Mouse (Mus musculus): ENCODE data around the gene Slc3a1.

Gene Slc3a1

DNA sequence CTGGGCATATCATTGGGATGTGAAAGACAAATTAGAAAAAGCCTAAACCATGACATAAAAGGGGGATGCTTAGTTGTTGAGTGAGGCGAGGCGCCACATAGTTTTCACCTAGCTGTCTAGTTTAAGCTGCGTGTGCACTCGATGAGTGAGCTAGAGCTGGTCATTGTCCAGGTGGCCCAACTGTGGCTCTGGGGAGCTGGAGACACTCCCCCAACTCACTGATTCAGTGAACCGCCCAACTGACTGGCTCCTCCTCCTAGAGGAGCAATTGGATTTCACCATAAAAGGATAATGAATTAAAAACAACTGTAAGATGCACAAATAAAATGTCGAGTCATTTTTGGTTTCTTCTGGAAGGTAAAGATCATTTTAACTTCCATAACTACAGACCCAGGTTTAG is 60.8 kb downstream of the Slc3a1 start:
- in situ Hi-C loops (cut with MboI, MseI): no loop called here

DNA sequence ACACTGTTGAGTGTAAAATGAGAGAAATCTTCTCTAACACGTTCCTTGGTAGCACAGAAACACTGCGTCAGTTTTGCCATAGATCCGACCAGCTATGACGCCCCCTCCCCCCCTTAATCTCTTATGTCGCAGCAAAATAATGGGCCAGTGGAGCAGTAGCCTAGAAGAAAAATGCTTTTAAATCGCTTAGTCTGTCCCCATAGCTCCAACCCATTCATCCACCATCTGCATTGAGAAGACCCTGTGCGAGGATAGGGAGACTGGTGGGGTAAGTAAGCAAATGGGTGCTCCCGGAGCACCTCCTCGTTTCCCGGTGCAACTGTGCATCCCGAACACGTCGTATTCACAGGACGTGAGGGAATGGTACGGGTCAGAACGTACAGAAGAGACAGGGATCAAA is 61.4 kb downstream of the Slc3a1 start:
- in situ Hi-C loops (cut with MboI, MseI): loop anchor here (10.0 kb wide), 2 partner anchors 245 to 1815 kb away; no protein-coding TSS in a partner anchor

DNA sequence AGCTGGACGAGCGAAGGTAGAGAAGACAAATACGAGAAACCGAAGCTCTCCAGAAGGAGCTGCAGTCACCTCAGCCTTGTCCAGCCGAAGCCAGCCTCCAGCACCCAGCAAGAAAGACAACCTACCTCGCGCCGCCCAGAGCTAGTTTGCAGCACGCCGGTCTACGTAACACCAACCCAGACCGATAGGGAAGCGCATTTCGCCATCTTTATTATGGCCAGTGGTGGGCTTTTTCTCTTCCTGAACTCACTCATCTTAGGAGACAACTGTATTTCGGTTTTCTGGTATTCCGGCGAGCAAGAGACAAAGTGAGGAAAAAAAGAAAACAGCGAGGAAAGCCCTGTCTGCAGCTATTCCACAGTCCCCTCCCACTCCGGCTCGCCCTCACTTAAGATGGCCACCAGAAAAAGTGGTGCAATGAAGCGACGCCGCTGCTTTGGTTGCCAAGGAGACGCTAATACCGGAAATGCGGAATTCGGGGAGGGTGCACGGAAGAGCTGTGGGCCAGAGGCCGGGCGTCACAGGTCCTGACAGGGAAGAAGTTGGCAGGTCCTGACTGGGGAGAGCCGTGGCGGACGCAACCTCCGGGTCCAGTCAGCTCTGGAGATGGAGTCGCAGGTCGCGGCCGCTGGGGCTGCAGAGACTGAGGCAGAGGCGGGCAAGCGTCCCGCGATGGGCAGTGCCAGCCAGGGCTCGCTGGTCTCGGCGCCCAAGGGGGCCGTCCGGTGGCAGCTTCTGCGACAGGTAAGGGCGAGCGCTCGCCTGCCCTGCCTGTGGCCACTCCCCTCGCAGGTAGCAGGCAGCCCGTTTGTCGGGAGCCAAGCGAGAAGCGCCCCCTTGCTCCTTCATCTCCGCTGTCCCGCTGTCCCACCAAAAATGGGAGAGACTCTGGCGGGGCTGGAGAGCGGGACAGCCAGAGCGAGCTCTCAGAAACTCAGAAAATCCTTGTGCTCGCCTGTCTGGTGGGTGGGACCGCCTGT is 62.2 kb downstream of the Slc3a1 start, which contains the start of the genes Prepl and Camkmt:
Gene Prepl (minus strand): TSS at position 122 of the 980 bp plus-strand sequence.
Gene Camkmt (plus strand): TSS at position 433 of the 980 bp plus-strand sequence.
- in situ Hi-C loops (cut with MboI, MseI): loop anchor here (10.0 kb wide), 2 partner anchors 246 to 1816 kb away; no protein-coding TSS in a partner anchor

DNA sequence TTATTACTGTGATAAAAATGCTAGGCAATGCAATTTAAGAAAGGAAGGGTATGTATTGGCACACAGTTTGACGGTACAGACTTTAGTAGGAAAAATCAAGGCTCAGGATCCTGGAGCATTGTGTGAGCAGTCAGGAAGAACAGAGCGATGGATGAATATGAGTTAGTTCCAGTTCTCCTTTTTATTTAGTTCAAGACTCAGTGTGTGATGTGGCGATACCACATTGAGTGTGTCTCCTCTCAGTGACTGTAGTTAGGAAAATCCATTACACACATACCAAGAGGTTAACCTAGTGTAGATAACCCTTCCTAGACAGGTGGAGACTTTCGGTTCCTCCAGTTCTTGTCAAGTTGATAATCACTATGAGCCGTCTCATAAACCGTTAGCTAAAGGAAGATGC is 63.6 kb downstream of the Slc3a1 start:
- in situ Hi-C loops (cut with MboI, MseI): loop anchor here (10.0 kb wide), 2 partner anchors 247 to 1817 kb away; no protein-coding TSS in a partner anchor

DNA sequence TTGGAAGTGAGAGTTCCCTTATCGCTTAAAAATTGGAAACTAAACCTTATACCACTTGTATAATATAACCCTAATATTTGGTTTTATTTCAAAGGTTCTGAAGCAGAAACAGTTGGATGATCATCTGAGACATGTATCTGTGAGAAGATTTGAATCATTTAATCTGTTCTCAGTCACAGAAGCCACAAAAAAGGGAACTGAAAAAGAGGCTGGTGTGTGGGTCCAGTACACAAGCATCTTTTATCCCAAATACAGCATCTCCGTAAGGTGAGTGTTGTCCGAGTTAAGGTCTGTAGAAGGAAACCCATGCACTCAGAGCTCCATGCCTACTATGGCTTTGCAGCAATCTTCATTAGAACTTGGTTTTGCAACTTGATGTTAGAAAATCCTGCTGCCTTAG is 68.2 kb downstream of the Slc3a1 start:
- in situ Hi-C loops (cut with MboI, MseI): loop anchor here (5.0 to 10.0 kb wide), 3 partner anchors 81 to 1822 kb away; no protein-coding TSS in a partner anchor

DNA sequence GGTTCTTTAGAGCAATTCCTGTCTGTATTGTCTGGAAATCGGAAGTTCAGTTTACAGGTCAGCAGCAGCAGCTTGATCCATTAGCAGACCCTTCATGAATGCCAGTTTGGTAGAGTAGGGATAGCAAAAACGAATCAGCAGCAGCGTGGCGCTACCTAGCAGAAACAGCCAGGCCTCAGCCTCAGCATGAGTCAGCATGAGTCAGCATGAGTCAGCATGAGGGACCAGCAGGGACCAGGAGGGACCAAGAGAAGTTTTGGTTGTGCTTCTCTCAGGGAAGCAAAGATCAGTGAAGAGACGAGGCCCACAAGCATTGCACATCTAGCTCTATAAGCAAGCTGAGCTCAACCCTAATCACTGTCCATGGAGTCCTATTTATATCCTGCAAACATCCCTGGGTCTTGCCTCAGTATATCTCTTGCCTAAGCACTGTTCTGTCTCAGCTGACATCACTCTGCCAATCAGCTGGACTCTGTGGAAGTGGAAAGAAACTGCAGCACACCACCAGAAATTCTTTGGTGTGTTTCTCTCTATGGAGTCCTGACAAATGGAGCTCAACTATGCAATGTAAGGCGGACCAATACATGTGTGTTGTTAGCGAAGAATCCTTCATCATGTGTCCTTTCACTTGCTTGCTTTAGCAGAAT is 70.6 kb downstream of the Slc3a1 start:
- in situ Hi-C loops (cut with MboI, MseI): loop anchor here (5.0 to 10.0 kb wide), 3 partner anchors 79 to 1824 kb away; no protein-coding TSS in a partner anchor

DNA sequence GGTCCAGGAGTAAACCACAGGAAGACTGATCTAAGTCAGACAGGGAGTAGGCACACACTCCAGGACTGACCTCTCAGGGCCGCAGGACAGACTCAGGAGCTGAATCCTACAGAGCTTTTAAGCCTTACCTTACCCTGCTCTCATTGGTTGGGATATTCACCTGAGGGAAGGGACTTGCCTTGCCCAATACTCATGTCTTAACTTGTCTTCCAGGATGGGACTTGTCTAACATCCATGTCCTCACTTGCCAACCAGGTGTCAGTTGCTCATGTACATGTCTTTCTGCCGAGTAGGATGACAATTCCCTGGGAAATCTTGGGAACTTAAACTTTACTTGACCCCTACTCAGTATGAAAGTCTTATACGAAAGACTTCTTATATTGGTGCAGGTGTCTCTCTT is 72.1 kb downstream of the Slc3a1 start:
- in situ Hi-C loops (cut with MboI, MseI): no loop called here

DNA sequence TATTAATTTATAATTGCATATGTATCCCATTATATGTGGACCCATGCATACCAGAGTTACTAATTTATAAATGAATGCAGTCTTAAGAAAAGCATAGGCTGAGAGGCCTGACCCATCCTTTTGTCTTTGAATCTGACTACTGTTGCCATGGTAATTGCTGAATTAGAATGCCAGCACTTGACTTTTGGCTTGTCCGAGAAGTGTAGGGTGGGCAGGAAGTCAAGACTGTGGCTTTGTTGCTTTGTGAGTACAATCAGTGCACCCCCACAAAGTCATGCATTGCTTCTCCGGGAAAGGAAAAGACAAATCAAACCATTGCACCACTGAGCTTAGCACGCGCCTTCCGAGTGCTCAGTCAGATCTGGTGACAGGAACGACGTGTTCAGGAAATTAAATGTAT is 73.6 kb downstream of the Slc3a1 start:
- in situ Hi-C loops (cut with MboI, MseI): no loop called here

DNA sequence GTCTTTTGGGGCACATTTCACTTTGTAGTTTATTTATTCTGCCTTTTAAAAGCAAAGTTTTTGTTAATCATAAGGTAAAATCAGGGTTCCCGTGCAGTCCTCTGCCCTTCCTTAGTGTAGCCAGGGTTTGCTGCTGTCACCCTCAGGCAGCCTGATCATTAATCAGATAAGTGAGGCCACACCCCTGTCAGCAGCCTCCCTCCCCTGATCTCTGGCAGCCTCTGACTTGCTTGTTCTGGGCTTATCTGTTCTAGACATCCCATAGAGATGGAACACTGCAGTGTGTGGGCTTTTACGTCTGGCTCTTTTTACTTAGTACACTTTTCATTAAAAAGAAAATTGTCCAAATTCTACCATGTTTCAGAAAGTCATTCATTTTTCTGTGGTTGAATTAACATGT is 75.1 kb downstream of the Slc3a1 start:
- in situ Hi-C loops (cut with MboI, MseI): no loop called here

DNA sequence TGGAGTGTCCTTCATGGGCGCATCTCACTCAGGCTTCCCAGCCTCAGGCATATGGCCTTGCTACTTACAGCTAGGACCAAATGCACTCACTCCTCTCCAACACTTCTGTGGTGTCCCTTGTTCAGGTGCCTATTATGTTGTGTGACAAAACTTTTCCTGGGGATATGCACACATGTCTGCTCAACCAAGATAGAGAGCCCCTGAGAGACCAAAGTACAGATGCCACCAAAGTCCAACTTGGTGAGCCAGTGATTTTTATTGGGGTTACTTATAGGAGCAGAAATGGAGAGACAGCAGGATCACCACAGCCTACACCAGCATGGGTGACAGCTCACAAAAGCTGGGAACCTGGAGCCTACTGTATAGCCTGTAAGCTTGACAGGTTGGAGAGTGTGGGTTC is 82.5 kb downstream of the Slc3a1 start:
- in situ Hi-C loops (cut with MboI, MseI): loop anchor here (10.0 kb wide), 1 partner anchor 514 kb away; no protein-coding TSS in a partner anchor

DNA sequence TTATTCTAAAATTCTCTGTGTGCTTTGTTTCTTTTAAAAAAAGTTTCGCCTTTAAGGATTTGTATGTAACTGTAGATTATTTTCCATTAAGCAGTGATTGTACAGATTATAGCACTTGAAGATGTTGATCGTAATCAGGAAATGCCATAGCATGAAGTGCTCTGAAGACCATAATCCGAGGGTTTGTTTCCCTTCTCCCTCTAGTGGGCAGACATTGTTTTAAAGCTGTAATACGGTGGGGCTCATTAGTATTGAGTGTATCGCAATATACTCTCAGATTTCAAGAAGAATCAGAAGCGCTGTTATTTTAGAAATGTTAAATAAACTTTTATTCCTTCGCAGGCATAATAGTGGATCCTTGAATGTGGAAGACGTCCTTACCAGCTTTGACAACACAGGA is 85.3 kb downstream of the Slc3a1 start:
- in situ Hi-C loops (cut with MboI, MseI): loop anchor here (10.0 kb wide), 1 partner anchor 511 kb away; no protein-coding TSS in a partner anchor

Data from regulatory T cell (primary cell).